Mouse (Mus musculus): ENCODE measurements at regions not wholly inside any gene's neighbourhood (a gene's known extent, or its start where the extent isn't known, plus 50 kb on each side); places are given as distances from the start of the nearest gene placed in this dataset.

DNA sequence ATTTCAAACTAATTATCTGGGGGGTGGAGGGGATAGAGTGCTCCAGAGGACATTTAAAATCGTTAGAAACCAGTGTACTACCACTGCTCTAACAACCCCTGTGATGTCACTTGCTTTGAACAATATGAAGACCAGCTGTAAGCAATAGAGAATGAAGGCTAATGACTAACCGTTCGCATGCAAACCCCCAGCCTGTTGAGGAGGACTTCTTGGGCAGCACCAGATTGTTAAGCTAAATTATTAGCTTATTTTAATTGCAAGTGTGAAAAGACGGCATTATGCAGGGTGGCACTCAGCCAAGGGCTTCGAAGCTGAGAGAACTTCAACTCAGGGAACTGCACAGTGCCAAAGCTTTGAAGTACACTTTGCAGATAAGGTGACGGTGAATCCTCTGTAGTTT lies 452.0 kb upstream of the Adamts9 start:
- DNase-seq (ENCODE audit: low spot score in 2 of 2) = no peak

DNA sequence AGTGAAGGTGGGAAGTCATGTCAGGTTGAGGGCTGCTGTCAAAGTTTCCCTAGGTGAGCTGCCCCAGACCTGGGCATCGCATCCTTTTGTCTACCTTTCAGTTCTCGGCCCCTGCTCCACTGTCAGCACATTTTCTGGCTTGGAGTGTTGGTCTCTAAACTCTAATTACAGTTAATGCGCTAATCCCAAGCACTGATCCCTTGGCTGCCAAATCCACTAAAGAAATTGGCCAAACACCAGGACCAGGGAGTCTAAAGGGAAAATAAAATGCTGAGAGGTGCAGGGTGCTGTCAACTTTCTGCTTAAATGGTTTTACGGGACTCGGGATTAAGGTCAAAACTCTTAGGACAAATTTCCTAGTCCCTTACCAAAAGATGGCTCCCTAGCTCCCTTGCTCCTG lies 450.3 kb upstream of the Adamts9 start:
- no peak for DNase-seq (ENCODE audit: low spot score in 2 of 2)

DNA sequence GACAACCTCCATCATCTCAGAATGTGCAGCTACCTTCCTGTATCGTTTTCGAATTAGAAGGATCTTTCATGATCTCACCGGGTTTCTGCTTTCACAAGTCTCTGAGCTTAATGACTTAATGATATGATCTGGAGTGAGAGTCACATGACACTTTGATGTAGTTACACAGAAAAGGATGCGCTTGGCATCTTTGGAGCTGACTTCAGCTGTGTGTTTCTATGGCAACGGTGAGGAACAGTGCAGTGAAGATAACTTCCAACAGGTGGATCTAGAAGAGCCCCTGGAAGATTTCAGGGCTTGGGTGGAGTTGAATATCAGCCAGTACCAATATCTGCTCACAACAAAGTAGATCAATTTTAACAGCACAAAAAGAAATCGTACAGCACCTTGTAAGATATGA lies 449.1 kb upstream of the Adamts9 start:
- no peak for DNase-seq (ENCODE audit: low spot score in 2 of 2)

DNA sequence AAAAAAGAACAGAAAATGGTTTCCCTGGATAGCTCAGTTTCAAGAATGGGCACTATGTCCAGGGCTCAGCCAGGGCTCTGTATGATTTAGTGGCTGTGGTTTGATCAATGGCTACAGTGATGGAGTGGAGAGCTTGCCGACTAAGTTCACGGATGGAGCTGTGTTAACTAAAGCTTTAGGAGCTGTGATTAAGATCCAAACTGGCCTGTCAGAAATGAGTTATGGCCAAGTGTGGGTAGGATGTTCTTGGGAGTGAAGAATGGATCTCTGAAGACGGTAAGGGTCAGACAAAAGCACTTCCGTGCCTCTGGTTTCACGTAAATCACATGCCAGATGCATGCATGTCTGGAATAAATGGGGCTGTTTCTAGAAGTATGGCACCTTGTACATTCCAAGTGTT lies 447.9 kb upstream of the Adamts9 start:
- DNase-seq (ENCODE audit: low spot score in 2 of 2) = no peak

DNA sequence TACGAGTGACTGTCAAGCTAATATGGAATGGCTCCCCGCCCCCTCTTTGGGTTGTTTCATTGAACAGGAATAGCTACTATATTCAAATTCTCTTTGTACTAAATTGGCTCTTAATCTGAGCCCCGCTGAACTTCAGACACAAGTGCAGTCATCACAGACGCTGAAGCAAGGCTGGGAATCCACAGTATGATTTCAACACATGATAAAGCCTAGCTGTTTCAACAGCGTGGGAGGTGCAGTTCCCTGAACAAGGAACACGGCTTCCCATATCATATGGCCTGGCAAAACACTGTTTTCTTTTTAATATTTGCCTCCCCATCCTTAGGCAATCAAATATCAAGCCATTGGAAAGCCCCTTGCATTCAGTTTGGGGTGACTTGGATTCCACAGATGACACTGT lies 428.0 kb upstream of the Adamts9 start:
- no peak for DNase-seq (ENCODE audit: low spot score in 2 of 2)

DNA sequence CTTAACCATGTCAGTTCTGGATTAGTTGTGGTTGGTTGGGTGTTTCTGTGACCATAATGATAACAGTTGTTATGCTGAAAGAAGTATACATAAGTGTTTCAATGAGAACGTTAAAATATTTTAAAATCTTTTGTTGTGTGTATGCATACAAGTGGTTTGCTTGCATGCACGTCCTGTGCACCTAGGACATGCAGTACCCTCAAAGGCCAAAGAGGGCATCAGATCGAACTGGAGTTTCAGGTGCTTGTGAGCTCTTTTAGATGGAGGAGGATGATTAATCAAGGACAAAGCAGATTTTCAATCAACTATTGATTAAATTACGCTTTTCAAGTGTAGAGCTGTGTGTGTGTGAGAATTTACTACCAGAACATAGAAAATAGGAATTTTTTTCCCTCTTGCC lies 420.6 kb upstream of the Adamts9 start:
- no peak for DNase-seq (ENCODE audit: low spot score in 2 of 2)

DNA sequence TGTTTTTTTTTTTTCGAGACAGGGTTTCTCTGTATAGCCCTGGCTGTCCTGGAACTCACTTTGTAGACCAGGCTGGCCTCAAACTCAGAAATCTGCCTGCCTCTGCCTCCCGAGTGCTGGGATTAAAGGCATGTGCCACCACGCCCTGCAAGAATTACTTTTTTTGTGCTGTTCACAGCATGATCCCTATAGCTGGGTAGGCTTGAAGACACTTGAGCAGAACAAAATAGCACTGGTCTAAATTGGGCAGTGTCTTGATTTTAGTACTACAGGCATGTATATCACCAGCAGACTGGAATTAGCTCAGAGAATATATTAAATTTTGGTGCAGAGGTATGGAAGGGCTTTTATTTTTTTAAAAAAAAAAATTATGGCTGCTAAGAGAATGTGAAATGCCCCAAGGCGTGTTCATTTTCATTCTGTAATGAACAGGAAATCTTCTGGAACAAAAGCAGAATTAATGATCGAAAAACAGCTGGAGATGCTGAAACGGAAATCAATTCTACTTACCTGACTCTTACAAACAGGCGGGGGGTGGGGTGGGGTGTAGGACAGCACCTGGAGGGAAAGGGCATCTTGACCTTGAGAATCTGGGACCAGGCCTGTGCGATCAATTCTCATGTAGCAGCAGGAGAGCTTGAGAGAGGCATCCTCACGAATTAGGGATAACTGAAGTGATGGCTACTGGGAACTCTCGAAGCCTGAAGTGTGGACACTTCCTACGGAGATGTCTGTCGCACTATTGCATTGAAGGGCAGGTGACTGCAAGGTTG lies 410.2 kb upstream of the Adamts9 start:
- no peak for DNase-seq (ENCODE audit: low spot score in 2 of 2)

DNA sequence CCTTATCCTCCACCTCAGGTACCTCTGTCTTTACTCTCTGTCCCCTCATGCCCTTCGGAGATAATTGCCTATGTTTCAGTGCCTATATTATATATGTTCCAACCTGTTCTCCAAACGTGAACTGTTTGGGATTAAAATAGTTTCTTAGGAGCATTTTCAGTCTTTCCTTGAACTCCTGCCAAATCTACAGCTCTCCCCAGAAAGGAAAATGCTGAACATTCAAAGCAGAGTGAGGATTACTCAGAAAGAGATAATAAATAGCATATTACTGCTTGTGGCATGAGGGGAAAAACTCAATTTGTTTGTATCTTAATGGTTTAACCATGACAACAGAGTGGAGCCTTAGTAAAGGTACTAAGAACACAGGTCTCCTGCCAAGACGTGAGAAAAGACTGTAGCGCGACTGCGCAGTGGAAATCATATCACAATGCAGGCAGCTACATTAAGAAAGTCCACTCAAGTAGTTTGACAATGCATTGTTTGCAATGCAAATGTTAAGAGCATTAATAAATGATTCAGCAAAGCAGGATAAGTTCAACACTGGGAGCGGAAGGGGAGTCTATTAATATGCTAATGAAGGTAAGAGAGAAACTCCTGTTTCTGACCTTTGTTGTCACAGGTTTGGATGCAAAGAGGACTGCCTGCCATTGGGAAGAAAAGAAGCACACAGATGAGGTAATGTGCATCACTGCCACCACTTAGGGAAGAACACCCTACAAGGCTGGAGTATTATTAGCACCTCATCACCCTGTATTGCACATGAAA lies 406.8 kb upstream of the Adamts9 start:
- DNase-seq (ENCODE audit: low spot score in 2 of 2) = no peak

DNA sequence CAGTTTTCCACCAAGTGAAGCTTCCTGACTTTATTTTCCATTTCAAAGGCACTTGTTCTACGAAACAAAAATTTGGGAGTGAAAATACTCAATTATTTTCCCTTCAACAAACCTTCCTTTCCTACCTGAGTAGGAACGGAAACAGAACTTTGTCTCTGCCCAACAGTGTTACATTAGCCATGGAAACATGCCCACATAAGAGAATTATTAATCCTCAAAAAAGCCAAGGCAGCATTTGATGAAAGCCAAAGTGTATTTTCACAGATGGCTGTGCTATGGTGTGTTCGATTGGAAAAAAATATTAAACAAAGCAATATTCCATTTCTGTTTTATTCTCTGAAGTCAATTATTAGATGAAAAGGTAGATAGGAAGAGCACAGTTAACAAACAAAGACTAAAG lies 404.8 kb upstream of the Adamts9 start:
- DNase-seq (ENCODE audit: low spot score in 2 of 2) = no peak

DNA sequence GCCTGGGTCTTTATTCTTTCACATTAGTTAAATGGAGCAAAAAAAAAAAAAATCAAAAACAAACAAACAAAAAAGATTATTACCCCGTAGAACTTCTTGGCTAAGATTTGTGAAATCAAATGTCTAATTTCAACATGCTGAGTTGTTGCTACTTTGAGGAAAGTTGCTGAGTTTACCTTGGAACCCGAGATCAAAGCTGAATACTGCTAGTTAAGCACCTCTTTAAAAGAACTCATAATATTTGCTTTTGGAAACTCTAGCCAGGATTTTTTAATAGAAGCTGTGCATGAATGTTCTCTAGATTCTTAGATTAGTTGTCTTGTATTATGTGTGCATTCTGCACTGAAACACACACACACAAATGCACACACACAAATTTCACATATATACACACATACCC lies 385.4 kb upstream of the Adamts9 start:
- DNase-seq (ENCODE audit: low spot score in 2 of 2) = no peak

DNA sequence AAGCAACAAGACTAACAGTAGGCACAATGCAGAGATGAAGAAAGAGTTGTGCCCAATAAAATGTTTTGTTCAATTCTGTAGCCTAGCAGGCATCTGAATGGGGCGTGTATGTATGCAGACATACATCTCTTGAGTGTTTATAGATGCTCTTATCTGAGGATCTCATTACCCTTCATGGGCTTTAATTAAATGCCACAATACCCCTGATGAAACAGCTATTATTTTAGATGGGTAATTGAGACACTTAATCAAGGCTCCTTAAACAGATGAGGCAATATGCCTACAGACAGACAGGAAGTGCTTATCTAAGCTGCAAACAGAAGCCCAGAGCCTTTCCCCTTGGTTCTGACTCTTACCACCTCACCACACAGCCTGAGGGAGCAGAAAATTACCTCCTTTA lies 384.6 kb upstream of the Adamts9 start:
- no peak for DNase-seq (ENCODE audit: low spot score in 2 of 2)

DNA sequence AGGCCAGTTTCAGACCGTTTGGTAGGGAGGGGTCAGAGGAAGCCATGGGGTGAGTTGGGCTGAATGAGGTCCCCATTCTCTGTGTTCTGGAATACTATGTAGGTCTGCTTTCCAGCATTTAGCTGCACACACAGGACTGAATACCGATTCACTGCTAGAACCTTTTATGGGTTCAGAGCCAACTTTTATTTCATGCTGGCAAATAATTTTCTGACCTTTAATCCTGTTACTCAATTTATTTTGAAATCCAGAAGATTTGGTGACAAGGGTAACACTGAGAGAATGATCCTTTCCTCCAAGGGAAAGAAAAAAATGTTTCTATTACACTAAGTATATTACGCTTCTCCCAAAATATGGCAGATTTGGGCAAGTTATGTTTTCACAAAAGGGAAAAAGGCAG lies 380.6 kb upstream of the Adamts9 start:
- no peak for DNase-seq (ENCODE audit: low spot score in 2 of 2)

DNA sequence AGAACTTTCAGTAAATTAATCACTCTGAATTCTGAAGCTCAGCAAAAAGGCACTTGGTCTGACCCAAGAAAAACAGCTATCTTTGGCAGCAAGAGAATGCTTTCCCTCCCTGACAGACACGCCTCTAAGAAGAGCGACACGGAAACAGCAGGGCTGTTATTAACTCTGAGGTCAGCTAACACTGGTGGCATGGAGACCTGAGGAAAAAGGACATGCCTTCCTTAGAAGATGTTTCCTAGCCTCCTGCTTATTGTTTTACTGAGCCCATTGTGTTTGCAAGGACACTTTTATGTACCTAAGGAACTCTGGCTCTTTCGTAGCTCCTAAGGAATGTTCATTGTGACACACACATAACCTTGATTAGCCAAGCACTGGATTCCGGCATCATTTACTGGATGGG lies 371.3 kb upstream of the Adamts9 start:
- DNase-seq (ENCODE audit: low spot score in 2 of 2) = no peak

DNA sequence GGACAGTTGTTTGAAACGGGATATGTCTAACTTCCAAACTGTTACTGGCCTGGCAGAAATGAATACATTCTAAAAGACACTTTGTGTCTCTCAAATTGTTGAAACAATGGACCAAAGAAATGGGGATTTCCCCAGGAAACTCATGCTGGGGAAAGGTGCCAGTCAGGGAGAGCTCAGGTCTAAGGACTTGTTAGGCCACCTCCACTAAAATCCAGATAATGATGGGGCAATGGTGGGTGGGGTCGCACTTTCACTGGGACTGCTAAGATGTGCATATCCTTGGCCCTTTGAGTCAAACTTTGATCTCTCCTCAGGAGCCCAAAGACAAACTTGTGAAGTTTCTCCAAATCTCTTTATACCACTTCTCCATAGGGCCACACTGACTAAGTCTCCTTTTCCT lies 361.9 kb upstream of the Adamts9 start:
- no peak for DNase-seq (ENCODE audit: low spot score in 2 of 2)

DNA sequence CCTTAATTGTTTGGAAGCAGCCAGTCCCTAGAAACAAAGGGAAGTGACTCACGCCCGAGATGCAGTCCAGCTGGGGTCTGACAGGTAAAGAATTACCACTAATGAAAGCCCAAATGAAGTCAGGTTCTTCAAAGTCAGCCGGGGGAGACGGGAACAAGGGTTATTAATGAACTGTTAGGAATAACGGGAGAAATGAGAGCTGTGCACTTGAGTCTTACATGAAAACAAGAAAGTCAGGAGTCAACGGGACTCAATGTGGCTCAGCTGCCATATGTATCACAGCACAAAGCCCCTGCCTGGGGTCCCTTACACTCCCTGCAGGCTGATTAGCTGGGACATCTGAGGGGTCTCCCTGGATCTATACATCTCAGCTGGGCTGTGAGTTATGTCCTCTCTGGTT lies 354.7 kb upstream of the Adamts9 start:
- no peak for DNase-seq (ENCODE audit: low spot score in 2 of 2)

DNA sequence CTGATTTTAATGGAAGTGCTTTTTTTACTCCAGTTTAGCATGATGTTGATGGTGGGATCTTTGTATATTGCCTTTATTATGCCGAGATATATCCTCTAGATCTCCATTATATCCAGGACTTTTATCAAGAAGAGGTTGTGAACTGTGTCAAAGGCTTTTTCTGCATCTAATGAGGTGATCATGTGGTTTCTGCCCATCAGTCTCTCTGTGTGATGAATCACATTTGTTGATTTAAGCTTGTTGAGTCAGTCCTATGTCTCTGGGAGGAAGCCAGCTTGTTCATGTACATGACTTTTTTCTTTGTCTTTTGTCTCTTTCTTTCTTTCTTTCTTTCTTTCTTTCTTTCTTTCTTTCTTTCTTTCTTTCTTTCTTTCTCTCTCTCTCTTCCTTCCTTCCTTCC lies 348.4 kb upstream of the Adamts9 start:
- no peak for DNase-seq (ENCODE audit: low spot score in 2 of 2)

DNA sequence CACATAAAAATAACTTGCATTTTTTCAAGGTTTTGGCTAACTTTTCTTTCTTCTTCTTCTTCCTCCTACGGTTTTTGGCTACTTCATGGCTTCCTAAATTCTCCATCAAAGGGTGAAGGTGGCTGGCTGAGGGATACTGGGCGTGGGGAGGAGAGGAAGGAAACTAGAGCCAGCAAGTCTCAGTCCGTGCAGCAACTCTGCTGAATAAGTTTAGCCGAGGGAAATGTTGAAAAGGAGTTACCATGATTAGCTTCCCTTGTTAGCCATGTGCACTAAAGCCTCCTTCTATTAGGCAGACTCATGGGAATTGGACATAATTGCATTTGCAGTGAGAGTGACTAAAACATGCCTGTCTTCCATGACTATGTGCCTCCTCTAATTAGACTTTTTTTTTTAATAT lies 345.1 kb upstream of the Adamts9 start:
- DNase-seq (ENCODE audit: low spot score in 2 of 2) = no peak

DNA sequence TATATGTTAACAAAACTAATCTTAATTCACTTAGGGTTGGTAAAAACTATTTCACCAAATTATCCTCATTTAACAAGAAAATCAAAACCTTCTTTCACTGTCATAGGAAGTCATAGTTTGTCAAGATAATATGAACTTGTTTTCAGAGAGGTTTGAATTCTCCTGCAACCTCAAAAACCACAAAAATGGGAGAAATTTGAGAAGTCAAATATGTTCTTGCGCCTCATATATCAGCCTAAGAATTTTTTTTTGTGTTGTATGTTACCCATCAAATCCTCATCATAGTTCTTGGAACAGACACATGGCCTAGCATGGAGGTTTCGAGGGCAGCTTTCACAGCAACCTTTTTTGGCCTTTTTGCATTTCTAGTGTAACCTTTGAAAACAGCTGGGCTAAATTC lies 342.5 kb upstream of the Adamts9 start:
- no peak for DNase-seq (ENCODE audit: low spot score in 2 of 2)

DNA sequence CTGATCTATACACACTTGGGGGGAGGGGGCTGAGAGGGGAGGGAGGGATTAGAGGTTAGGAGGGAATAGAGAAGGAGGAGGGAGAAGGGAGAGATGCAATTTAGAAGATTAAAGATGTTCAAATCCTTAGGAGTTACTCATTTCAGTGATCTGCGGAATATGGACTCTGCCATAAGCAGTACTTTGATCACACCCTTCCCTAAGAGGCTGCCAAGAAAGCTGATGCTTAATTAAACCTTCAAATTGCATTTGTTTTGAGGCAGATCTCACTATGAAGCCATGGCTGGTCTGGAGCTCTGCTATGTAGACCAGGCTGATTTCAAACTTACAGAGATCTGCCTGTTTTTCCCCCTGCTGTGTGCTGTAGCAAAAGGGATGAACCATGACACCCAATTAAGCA lies 338.2 kb upstream of the Adamts9 start:
- no peak for DNase-seq (ENCODE audit: low spot score in 2 of 2)

DNA sequence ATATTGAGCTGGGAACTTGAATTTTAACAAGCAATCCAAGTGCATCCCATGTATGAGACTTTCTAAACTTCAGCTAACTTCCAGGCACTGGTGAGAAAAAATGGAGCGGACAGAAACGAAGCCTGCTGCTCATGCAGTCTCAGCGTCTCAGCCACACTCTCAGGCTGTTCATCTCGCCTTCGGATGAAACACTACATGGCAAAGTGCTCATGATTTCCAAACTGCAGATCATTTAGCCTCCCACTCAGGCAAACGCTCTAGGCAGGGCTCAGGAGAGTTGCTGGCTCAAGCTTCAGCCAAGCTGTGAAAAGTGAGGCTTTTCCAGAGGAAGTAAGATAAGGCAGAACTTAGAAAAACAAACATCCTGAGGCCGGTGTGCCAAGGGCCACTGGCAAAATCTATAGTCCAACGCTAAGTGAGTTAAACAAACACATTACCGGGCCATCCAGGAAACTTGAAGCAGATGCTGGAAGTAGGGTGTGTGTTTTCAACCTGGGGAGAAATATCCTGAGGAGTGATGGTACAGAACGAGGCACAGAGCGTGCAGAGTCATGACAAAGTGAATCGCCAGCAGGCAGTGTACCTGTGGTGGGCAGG lies 330.7 kb upstream of the Adamts9 start:
- no peak for DNase-seq (ENCODE audit: low spot score in 2 of 2)

DNA sequence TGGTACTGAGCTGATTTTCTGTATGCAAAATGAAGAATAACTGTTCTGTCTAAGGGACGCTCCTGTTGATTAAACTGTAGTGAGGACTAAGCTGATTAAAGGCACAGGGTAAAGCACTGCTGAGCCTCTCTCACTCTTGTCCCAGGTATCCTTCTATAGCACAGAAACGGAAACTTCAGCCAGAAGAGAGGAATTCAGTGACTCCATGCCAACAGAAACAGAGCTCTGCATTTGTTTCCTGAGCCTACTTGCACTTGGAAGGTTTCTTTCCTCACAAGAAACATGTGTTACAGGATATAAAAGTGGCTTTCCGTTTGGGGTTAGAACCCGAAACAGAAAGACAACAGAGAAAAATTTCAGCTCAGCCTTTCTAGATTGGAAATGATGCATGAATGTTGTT lies 328.9 kb upstream of the Adamts9 start:
- DNase-seq (ENCODE audit: low spot score in 2 of 2) = no peak

DNA sequence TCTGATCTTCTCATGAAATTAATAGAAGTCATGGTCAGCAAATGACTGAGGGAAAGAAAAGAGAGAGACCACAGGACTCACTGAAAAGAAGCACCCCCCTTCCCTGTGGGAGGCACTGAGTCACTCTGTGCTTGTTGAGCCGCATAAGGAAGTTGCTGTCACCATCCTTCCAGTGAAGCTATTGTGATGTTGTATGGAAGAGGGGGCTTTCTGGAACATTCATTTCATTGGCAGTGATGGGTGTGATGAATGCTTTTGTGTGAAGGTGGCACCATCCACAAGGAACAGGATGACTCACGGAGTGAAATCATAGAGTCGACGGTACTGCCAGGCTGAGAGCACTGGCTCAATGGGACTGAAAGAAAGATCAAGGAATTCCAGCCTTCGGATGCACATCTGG lies 323.5 kb upstream of the Adamts9 start:
- DNase-seq (ENCODE audit: low spot score in 2 of 2) = no peak

DNA sequence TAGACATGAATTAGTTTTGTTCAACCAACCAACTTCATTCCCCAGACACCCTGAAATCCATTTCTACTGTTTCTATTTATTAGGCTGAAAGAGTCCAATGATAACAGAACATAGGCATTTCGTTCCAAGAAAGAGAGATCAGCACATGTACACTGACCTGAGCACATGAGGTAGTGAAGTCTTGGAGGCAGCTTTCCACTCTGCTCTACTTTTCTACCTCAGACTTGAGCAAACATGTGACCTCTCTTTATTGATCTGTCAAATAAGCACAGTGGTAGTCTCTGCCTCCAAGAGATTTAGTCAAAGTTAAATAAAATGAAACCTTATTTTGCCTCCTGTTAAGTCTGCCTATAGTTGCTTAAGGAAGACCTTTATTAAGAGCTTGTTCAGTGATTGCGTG lies 321.9 kb upstream of the Adamts9 start:
- DNase-seq (ENCODE audit: low spot score in 2 of 2) = no peak

Data from adrenal gland, postnatal 4 days (tissue).